ENCODE assay signal across 15 mouse cellular contexts in the genomic region with DNA sequence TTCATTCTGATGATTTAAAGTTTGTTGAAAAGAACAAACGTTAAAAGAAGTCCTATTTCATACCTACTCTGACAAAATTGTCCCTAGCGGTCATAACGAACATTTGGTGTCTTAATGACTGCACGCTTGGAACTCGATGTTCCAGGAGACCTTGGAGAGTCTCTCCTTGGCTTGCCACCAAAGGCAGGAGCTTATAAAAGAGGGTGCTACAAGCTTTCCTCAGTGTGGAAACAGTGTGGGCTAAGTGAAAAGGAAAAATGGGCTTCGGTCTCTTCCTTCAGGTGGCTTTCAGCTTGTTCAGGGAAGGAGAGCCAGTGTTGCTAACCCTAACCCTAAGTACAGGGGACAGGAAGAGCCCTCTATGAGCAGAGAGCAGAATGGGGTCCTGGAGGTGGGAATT.
A peak's percentile ranks its signal among the peaks of the same experiment; 100 is the strongest.
DNase-seq lines count a peak whose midpoint lies in the region; ATAC-seq and TF ChIP-seq lines count a peak whose summit lies in the region.
"Had no signal": no experiment of that assay in that cellular context is flagged by ENCODE, and none has a peak within 500 bp of the region (broad histone marks: within the 10 kb centered on the region; RNA-seq: fewer than 3 reads in every experiment).

No protein-coding gene starts in this region.

- 0 out of 2 replicates have a peak, but pooled peaks cover 6% of the 10 kb centered on the region for H3K36me3 ChIP-seq in kidney, embryonic 15.5 days
- no peaks in the 10 kb centered on the region for H3K36me3 ChIP-seq in testis, adult 2 months (ENCODE audit: control insufficient read depth, insufficient read depth, low read length)
- H3K36me3 ChIP-seq: stomach, embryonic 15.5 days had no signal

- no peak overlapping the region for H3K9ac ChIP-seq in kidney, embryonic 15.5 days
- H3K9ac ChIP-seq: limb, embryonic 13.5 days; stomach, embryonic 15.5 days had no signal

- no peak for ATAC-seq in kidney, embryonic 15.5 days (replicated peaks; ENCODE audit: low FRiP score)
- ATAC-seq: activated CD4-positive, CD25-positive, alpha-beta regulatory T cell, adult 4 months; hindbrain, postnatal 0 days had no signal

- H3K27ac ChIP-seq in kidney, embryonic 15.5 days: no peak overlapping the region
- H3K27ac ChIP-seq in testis, adult 2 months (ENCODE audit: control insufficient read depth, insufficient read depth, low read depth, low read length): peak overlapping the region; percentile 63
- H3K27ac ChIP-seq: hindbrain, postnatal 0 days; layer of hippocampus, adult 2 months; limb, embryonic 13.5 days; stomach, embryonic 15.5 days had no signal

- no peak for TF ChIP-seq POLR2A in testis, adult 2 months (IDR thresholded peaks at IDR 0.05; ENCODE audit: control insufficient read depth, low read depth, low read length)

- 72% methylated on average over 6 of the region's 6 CpGs for whole genome bisulfite sequencing in kidney, embryonic 15.5 days

- TF ChIP-seq CTCF in testis, adult 2 months (IDR thresholded peaks at IDR 0.05; ENCODE audit: control insufficient read depth, insufficient read depth, insufficient replicate concordance, low read depth, low read length): no peak

- no peaks in the 10 kb centered on the region for H3K27me3 ChIP-seq in kidney, embryonic 15.5 days
- no peaks in the 10 kb centered on the region for H3K27me3 ChIP-seq in testis, adult 2 months (ENCODE audit: control insufficient read depth, insufficient read depth, low read length)
- H3K27me3 ChIP-seq: limb, embryonic 13.5 days; stomach, embryonic 15.5 days had no signal

- H3K4me3 ChIP-seq in kidney, embryonic 15.5 days (replicated peaks): no peak overlapping the region
- no peak overlapping the region for H3K4me3 ChIP-seq in testis, adult 2 months (ENCODE audit: control insufficient read depth, low read depth, low read length)
- H3K4me3 ChIP-seq: layer of hippocampus, adult 2 months; limb, embryonic 13.5 days; stomach, embryonic 15.5 days had no signal

- no peak overlapping the region for H3K4me2 ChIP-seq in kidney, embryonic 15.5 days
- H3K4me2 ChIP-seq: limb, embryonic 13.5 days; stomach, embryonic 15.5 days had no signal

- no peaks in the 10 kb centered on the region for H3K4me1 ChIP-seq in kidney, embryonic 15.5 days
- H3K4me1 ChIP-seq in testis, adult 2 months (ENCODE audit: control insufficient read depth, insufficient read depth, low read length): peaks cover 6% of the 10 kb centered on the region
- H3K4me1 ChIP-seq: stomach, embryonic 15.5 days had no signal

- H3K9me3 ChIP-seq in kidney, embryonic 15.5 days (replicated peaks): no peaks in the 10 kb centered on the region
- H3K9me3 ChIP-seq: limb, embryonic 13.5 days; stomach, embryonic 15.5 days had no signal

- peak; percentile 63 for DNase-seq in gastrocnemius, adult 18-20 months (ENCODE audit: low spot score)
- DNase-seq in gastrocnemius, postnatal 4 days (ENCODE audit: low spot score in 2 of 2): no peak
- peak; percentile 22 to 60 for DNase-seq in kidney, postnatal 36 days
- peak; percentile 26 for DNase-seq in ovary, postnatal 36 days (ENCODE audit: low spot score)
- no peak for DNase-seq in ovary, postnatal 10 days (ENCODE audit: low spot score)
- no peak for DNase-seq in retina, embryonic 14.5 days (ENCODE audit: low spot score)
- DNase-seq: cerebellum, postnatal 25 days; gastrocnemius, postnatal 36 days had no signal

Comparison
In these comparisons a context has a peak if more than half of its experiments do, and no peak if none do; other contexts are left out.
1. DNase-seq: peak in gastrocnemius, adult 18-20 months (single experiment), kidney, postnatal 36 days (2 of 2) and ovary, postnatal 36 days (single experiment); none in gastrocnemius, postnatal 4 days (0 of 2), ovary, postnatal 10 days (single experiment) and retina, embryonic 14.5 days (single experiment).